Mouse (Mus musculus) megakaryocyte-erythroid progenitor cell, adult 5-6 weeks (primary cell): ENCODE results near the gene Pramef20. TPM values are rescaled to one million over a fixed set of nuclear protein-coding genes. Genes with fewer than 3 reads are reported as not detected.
"Not testable (repeated sequence)": the region's sequence is repeated elsewhere in the genome, so short reads cannot be mapped to it uniquely, and the experiment has no call there.

ENCODE experiments used
- ATAC-seq: replicated peaks from 2 replicates; pipeline ENCODE4 v1.8.0; 2016; ENCODE audit warnings: mild to moderate bottlenecking, inconsistent platforms; ENCODE audit not compliant: severe bottlenecking, poor library complexity, low FRiP score, low TSS enrichment
- total RNA-seq, 2 experiments: library from RNA; stranded (forward) in 1 of 2; stranded (reverse) in 1 of 2; fragments of 200-1000, 215-1000 nt in 1 of 2; fragments of >200 nt in 1 of 2; fragmentation: Nextera tagmentation in 1 of 2; gene quantifications; 2 replicates each; pipeline ENCODE4 v1.2.3; 2014 to 2017

The Pramef20 gene
- total RNA-seq (2014; fragmentation: Nextera tagmentation) = not detected in 2 replicates
- not detected in 2 replicates for total RNA-seq (2017)

GRCm38 (mm10) chr4:144377911-144378310 lies at the start of gene Pramef20:
Gene Pramef20, minus strand, starts transcription at chr4:144377933.
- no peak for ATAC-seq

- no peak for ATAC-seq
Observed at GRCm38 (mm10) chr4:144424590-144424989, 46.9 kb upstream of the Pramef20 start.

- ATAC-seq = 0 out of 2 replicates have a peak, but pooled peaks have one; percentile 65
Observed at GRCm38 (mm10) chr4:144420644-144421043, 42.9 kb upstream of the Pramef20 start.

GRCm38 (mm10) chr4:144408290-144408689 lies 30.6 kb upstream of the Pramef20 start, which contains the start of gene Pramef12:
Gene Pramef12, minus strand, starts transcription at chr4:144408464.
- no peak for ATAC-seq

GRCm38 (mm10) chr4:144406261-144406660 lies 28.5 kb upstream of the Pramef20 start:
- no peak for ATAC-seq

- no peak for ATAC-seq
Observed at GRCm38 (mm10) chr4:144404456-144405086, 26.8 kb upstream of the Pramef20 start.

GRCm38 (mm10) chr4:144402712-144403111 lies 25.0 kb upstream of the Pramef20 start:
- no peak for ATAC-seq

- ATAC-seq = no peak
Observed at GRCm38 (mm10) chr4:144396316-144396715, 18.6 kb upstream of the Pramef20 start.

GRCm38 (mm10) chr4:144357642-144358041 lies 20.1 kb downstream of the Pramef20 start, which contains the start of gene Gm13119:
Gene Gm13119, plus strand, starts transcription at chr4:144357942.
- not testable (repeated sequence) for ATAC-seq

GRCm38 (mm10) chr4:144335856-144336255 lies 41.9 kb downstream of the Pramef20 start:
- ATAC-seq = not testable (repeated sequence)

GRCm38 (mm10) chr4:144329949-144330348 lies 47.8 kb downstream of the Pramef20 start, which contains the start of gene Gm13128:
Gene Gm13128, plus strand, starts transcription at chr4:144330249.
- ATAC-seq = not testable (repeated sequence)

Other genes with a start within 250 kb of the Pramef20 start
- not detected in 2 replicates for gene Oog3, start 215.3 kb downstream of the Pramef20 start, total RNA-seq (2014; fragmentation: Nextera tagmentation)
- not detected in 2 replicates for gene Oog3, start 215.3 kb downstream of the Pramef20 start, total RNA-seq (2017)
- gene Oog2, start 187.2 kb downstream of the Pramef20 start, total RNA-seq (2014; fragmentation: Nextera tagmentation) = not detected in 2 replicates
- gene Oog2, start 187.2 kb downstream of the Pramef20 start, total RNA-seq (2017) = not detected in 2 replicates
- gene C87977, start 164.6 kb downstream of the Pramef20 start, total RNA-seq (2014; fragmentation: Nextera tagmentation) = not detected in 2 replicates
- gene C87977, start 164.6 kb downstream of the Pramef20 start, total RNA-seq (2017) = not detected in 2 replicates
- not detected in 2 replicates for gene Pramel5, start 97.4 kb downstream of the Pramef20 start, total RNA-seq (2014; fragmentation: Nextera tagmentation)
- gene Pramel5, start 97.4 kb downstream of the Pramef20 start, total RNA-seq (2017) = not detected in 2 replicates
- gene Gm13128, start 47.7 kb downstream of the Pramef20 start, total RNA-seq (2014; fragmentation: Nextera tagmentation) = not detected in 2 replicates
- gene Gm13128, start 47.7 kb downstream of the Pramef20 start, total RNA-seq (2017) = not detected in 2 replicates
- gene Gm13119, start 20.0 kb downstream of the Pramef20 start, total RNA-seq (2014; fragmentation: Nextera tagmentation) = not detected in 2 replicates
- not detected in 2 replicates for gene Gm13119, start 20.0 kb downstream of the Pramef20 start, total RNA-seq (2017)
- not detected in 2 replicates for gene Pramef12, start 30.5 kb upstream of the Pramef20 start, total RNA-seq (2014; fragmentation: Nextera tagmentation)
- not detected in 2 replicates for gene Pramef12, start 30.5 kb upstream of the Pramef20 start, total RNA-seq (2017)
- not detected in 2 replicates for gene 1700012P22Rik, start 60.8 kb upstream of the Pramef20 start, total RNA-seq (2014; fragmentation: Nextera tagmentation)
- not detected in 2 replicates for gene 1700012P22Rik, start 60.8 kb upstream of the Pramef20 start, total RNA-seq (2017)
- not detected in 2 replicates for gene Gm9944, start 75.4 kb upstream of the Pramef20 start, total RNA-seq (2014; fragmentation: Nextera tagmentation)
- gene Gm9944, start 75.4 kb upstream of the Pramef20 start, total RNA-seq (2017) = not detected in 2 replicates
- not detected in 2 replicates for gene Aadacl3, start 85.8 kb upstream of the Pramef20 start, total RNA-seq (2014; fragmentation: Nextera tagmentation)
- gene Aadacl3, start 85.8 kb upstream of the Pramef20 start, total RNA-seq (2017) = not detected in 2 replicates
- not detected in 2 replicates for gene 9430007A20Rik, start 141.9 kb upstream of the Pramef20 start, total RNA-seq (2014; fragmentation: Nextera tagmentation)
- not detected in 2 replicates for gene 9430007A20Rik, start 141.9 kb upstream of the Pramef20 start, total RNA-seq (2017)
- not detected in 2 replicates for gene Gm13124, start 187.2 kb upstream of the Pramef20 start, total RNA-seq (2014; fragmentation: Nextera tagmentation)
- not detected in 2 replicates for gene Gm13124, start 187.2 kb upstream of the Pramef20 start, total RNA-seq (2017)
- not detected in 2 replicates for gene Aadacl4, start 235.8 kb upstream of the Pramef20 start, total RNA-seq (2014; fragmentation: Nextera tagmentation)
- gene Aadacl4, start 235.8 kb upstream of the Pramef20 start, total RNA-seq (2017) = not detected in 2 replicates